Mouse (Mus musculus) MEL (cell line): ENCODE measurements around the gene Cmpk2.

ENCODE experiments used
- BHLHE40 ChIP-seq: IDR thresholded peaks from 2 replicates; pipeline ENCODE4 v1.6.1; 2012; ENCODE audit warnings: low read depth, mild to moderate bottlenecking, inconsistent platforms, low read length, improper control_type of control experiment, borderline replicate concordance
- CHD1 ChIP-seq: IDR thresholded peaks from 2 replicates; pipeline ENCODE4 v1.6.1; 2012; ENCODE audit warnings: low read depth, mild to moderate bottlenecking, inconsistent platforms, low read length, improper control_type of control experiment
- CTCF ChIP-seq, 3 experiments: IDR thresholded peaks in 2 of 3; conservative IDR thresholded peaks in 1 of 3; 2 replicates each; pipeline ENCODE4 v1.5.1; 2011 to 2012; ENCODE audit warnings: low read length in 3 of 3, low read depth in 2 of 3, mild to moderate bottlenecking in 2 of 3, improper control_type of control experiment in 1 of 3, inconsistent platforms in 1 of 3, mixed read lengths in 1 of 3, moderate library complexity in 1 of 3; ENCODE audit not compliant: control insufficient read depth in 1 of 3, insufficient read depth in 1 of 3, poor library complexity in 1 of 3, severe bottlenecking in 1 of 3
- EP300 ChIP-seq, 2 experiments: IDR thresholded peaks; 2 replicates each; pipeline ENCODE4 v1.6.1; 2011; ENCODE audit warnings: improper control_type of control experiment in 2 of 2, low read length in 2 of 2, low read depth in 1 of 2, mild to moderate bottlenecking in 1 of 2
- GATA1 ChIP-seq: IDR thresholded peaks from 2 replicates; pipeline ENCODE4 v1.6.1; 2011; ENCODE audit warnings: low read depth, low read length, improper control_type of control experiment
- HCFC1 ChIP-seq: IDR thresholded peaks from 2 replicates; pipeline ENCODE4 v1.6.1; 2012; ENCODE audit warnings: low read depth, mild to moderate bottlenecking, inconsistent platforms, low read length, improper control_type of control experiment, moderate library complexity
- KAT2A ChIP-seq: conservative IDR thresholded peaks from 2 replicates; pipeline ENCODE4 v1.6.1; 2012; ENCODE audit warnings: low read depth, low read length, improper control_type of control experiment, inconsistent platforms
- ZKSCAN1 ChIP-seq: IDR thresholded peaks from 2 replicates; pipeline ENCODE4 v1.6.1; 2012; ENCODE audit warnings: low read depth, mild to moderate bottlenecking, inconsistent platforms, low read length, improper control_type of control experiment, moderate library complexity

DNA sequence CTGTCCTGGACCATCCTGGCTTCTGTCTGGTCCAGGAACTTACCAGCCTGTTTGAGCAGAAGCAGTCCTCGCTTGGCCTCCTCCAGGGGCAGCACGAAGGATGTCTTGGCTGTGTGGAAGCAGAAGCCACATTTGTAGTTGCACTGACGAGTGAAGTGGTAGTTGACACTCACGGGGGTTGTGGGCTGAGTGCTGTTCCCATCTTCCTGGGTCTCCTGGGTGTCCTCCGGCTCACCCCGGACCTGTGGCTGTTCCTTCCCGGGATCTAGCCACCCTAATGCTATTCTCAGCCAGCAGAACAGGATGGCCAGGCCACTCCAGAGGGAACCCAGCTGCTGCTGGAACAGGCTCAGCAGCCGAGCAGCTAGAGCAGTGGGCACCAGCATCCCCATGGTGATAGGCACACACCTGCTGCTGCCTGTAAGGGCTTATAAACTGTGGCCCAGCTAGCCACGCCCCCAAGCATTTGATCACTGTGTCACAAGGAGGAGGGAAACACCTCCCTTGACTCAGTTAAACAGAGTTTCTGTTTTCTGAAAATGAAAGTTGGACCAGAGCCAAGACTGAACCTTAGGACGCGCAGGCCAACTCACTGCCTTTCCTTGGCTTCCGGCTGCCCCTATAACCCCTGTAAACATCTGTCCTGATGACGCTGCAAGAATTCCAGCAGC lies 12.8 kb upstream of the Cmpk2 start, which contains the start of gene Rsad2:
- no peak for TF ChIP-seq KAT2A
- no peak for TF ChIP-seq CTCF (IDR thresholded peaks at IDR 0.05 in 2 of 3, conservative IDR thresholded peaks at IDR 0.05 in 1 of 3; ENCODE audit: control insufficient read depth in 1 of 3, insufficient read depth in 1 of 3, low read depth in 2 of 3, low read length in 3 of 3, poor library complexity in 1 of 3, severe bottlenecking in 1 of 3)
- no peak for TF ChIP-seq EP300 (IDR thresholded peaks at IDR 0.05; ENCODE audit: low read depth in 1 of 2, low read length in 2 of 2)
- TF ChIP-seq ZKSCAN1: no peak
- TF ChIP-seq HCFC1: no peak
- no peak for TF ChIP-seq BHLHE40
- TF ChIP-seq GATA1: no peak
- no peak for TF ChIP-seq CHD1
